Mouse (Mus musculus): Measurements from ENCODE around the gene Rxfp3. TPM values are rescaled to one million over a fixed set of nuclear protein-coding genes. Genes with fewer than 3 reads are reported as not detected.

The Rxfp3 gene
- polyA plus RNA-seq, 1 experiment = 0.03 TPM

DNA sequence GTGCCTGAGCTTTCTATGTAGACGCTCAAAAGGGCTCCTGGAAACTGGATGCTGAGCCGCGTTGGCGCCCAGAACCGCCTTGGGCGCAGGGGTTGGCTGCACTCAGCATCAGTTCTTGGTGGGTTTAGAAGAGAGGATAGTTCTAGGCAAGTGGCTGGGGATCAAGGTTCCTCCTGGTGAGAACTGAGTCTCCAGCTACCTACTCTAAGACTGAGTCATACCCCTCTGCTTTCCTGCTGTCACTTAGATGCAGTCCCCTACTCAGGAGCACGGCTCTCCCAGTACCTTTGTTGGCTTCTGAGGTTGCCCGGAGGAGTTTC is 455 bp downstream of the Rxfp3 start:
- Histone ChIP-seq H3K36me3 (ENCODE audit: control insufficient read depth, insufficient read depth, low read length) (no peaks in the 10 kb centered on the region), H3K4me1 (replicated peaks; ENCODE audit: control insufficient read depth, insufficient read depth, low read length) (no peaks in the 10 kb centered on the region), H3K4me3 (ENCODE audit: control insufficient read depth, insufficient read depth, low read length) (no peak overlapping the region), H3K27ac (ENCODE audit: control insufficient read depth, insufficient read depth, low read length) (no peak overlapping the region), H3K27me3 (ENCODE audit: control insufficient read depth, insufficient read depth, low read length) (no peaks in the 10 kb centered on the region; the same call in 1 of the 2 replicates)
- 15% methylated on average over 8 of the region's 8 CpGs for WGBS
- DNase-seq = no peak
- no peak for TF ChIP-seq CTCF (IDR thresholded peaks at IDR 0.05; ENCODE audit: borderline replicate concordance, control insufficient read depth, extremely low read depth, insufficient read depth, low read length, poor library complexity)
- no peak for TF ChIP-seq POLR2A (IDR thresholded peaks at IDR 0.05; ENCODE audit: control insufficient read depth, extremely low read depth, insufficient read depth, low read length, poor library complexity)

- DNase-seq = no peak
- H3K36me3 ChIP-seq (ENCODE audit: control insufficient read depth, insufficient read depth, low read length) = no peaks in the 10 kb centered on the region
- 6% methylated on average over 49 of the region's 49 CpGs for WGBS
- TF ChIP-seq CTCF (IDR thresholded peaks at IDR 0.05; ENCODE audit: borderline replicate concordance, control insufficient read depth, extremely low read depth, insufficient read depth, low read length, poor library complexity) (no peak), POLR2A (IDR thresholded peaks at IDR 0.05; ENCODE audit: control insufficient read depth, extremely low read depth, insufficient read depth, low read length, poor library complexity) (no peak)
- H3K4me1 ChIP-seq (replicated peaks; ENCODE audit: control insufficient read depth, insufficient read depth, low read length) = no peaks in the 10 kb centered on the region
- no peak overlapping the region for H3K4me3 ChIP-seq (ENCODE audit: control insufficient read depth, insufficient read depth, low read length)
- H3K27ac ChIP-seq (ENCODE audit: control insufficient read depth, insufficient read depth, low read length) = no peak overlapping the region
- no peaks in the 10 kb centered on the region; the same call in 1 of the 2 replicates for H3K27me3 ChIP-seq (ENCODE audit: control insufficient read depth, insufficient read depth, low read length)
Observed at GRCm38 (mm10) chr15:11036535-11037375, 1.0 kb downstream of the Rxfp3 start.

DNA sequence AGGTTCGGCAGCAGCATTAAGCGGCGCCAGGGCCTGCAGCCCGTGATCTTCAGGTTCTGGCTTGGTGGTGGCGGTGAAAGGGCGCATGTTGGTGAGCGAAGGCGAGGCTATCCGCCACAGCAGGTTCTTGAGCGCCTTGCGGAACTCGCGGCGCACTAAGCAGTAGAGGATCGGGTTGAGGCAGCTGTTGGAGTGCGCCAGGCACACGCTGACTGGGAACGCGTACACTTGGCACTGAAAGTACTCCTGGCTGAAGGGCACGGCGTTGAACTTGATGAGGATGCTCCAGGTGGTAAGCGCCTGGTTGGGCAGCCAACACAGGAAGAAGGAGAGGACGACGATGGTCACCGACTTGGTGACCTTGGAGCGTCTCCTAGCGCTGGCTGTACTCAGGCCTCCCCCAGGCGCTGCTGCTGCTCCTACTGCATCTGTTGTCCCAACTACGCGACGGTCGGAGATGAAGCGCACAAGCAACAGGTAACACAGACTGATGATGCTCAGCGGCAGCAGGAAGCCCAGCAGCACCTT is 1.8 kb downstream of the Rxfp3 start:
- H3K4me3 ChIP-seq (ENCODE audit: control insufficient read depth, insufficient read depth, low read length) = no peak overlapping the region
- no peaks in the 10 kb centered on the region for H3K36me3 ChIP-seq (ENCODE audit: control insufficient read depth, insufficient read depth, low read length)
- no peak for TF ChIP-seq POLR2A (IDR thresholded peaks at IDR 0.05; ENCODE audit: control insufficient read depth, extremely low read depth, insufficient read depth, low read length, poor library complexity)
- no peak for TF ChIP-seq CTCF (IDR thresholded peaks at IDR 0.05; ENCODE audit: borderline replicate concordance, control insufficient read depth, extremely low read depth, insufficient read depth, low read length, poor library complexity)
- H3K27ac ChIP-seq (ENCODE audit: control insufficient read depth, insufficient read depth, low read length) = no peak overlapping the region
- no peak for DNase-seq
- H3K4me1 ChIP-seq (replicated peaks; ENCODE audit: control insufficient read depth, insufficient read depth, low read length) = no peaks in the 10 kb centered on the region
- WGBS = 8% methylated on average over 34 of the region's 34 CpGs
- H3K27me3 ChIP-seq (ENCODE audit: control insufficient read depth, insufficient read depth, low read length) = no peaks in the 10 kb centered on the region; the same call in 1 of the 2 replicates

DNA sequence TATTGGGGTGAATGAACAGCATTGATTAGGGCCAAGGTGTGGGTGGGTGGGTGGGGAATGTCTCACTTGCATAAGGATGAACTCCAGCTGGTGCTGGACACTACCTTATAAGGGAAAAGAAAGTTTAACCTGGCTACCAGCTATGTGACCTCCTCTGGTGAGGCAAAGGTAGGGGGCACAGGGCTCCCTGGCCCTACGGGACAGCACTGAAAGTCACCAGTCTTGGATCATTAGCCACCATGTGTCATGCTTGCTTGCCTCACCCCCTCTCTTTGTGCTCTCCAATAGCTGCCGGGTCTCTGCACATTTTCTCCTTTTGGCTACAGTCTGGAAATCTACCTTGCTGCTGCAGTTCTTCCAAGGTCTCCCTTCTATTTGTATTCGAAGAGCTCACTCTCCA is 7.6 kb downstream of the Rxfp3 start:
- H3K36me3 ChIP-seq (ENCODE audit: control insufficient read depth, insufficient read depth, low read length) = no peaks in the 10 kb centered on the region
- no peak for TF ChIP-seq POLR2A (IDR thresholded peaks at IDR 0.05; ENCODE audit: control insufficient read depth, extremely low read depth, insufficient read depth, low read length, poor library complexity)
- no peak for TF ChIP-seq CTCF (IDR thresholded peaks at IDR 0.05; ENCODE audit: borderline replicate concordance, control insufficient read depth, extremely low read depth, insufficient read depth, low read length, poor library complexity)
- H3K4me3 ChIP-seq (ENCODE audit: control insufficient read depth, insufficient read depth, low read length) = no peak overlapping the region
- no peaks in the 10 kb centered on the region for H3K4me1 ChIP-seq (replicated peaks; ENCODE audit: control insufficient read depth, insufficient read depth, low read length)
- H3K27me3 ChIP-seq (ENCODE audit: control insufficient read depth, insufficient read depth, low read length) = no peaks in the 10 kb centered on the region; the same call in 1 of the 2 replicates
- WGBS = 89% methylated on average over 3 of the region's 3 CpGs
- DNase-seq = no peak
- no peak overlapping the region for H3K27ac ChIP-seq (ENCODE audit: control insufficient read depth, insufficient read depth, low read length)

- no peaks in the 10 kb centered on the region for H3K27me3 ChIP-seq (ENCODE audit: control insufficient read depth, insufficient read depth, low read length)
- DNase-seq = no peak
- H3K4me3 ChIP-seq (ENCODE audit: control insufficient read depth, insufficient read depth, low read length) = no peak overlapping the region
- WGBS = 85% methylated on average over 4 of the region's 4 CpGs
- no peak for TF ChIP-seq POLR2A (IDR thresholded peaks at IDR 0.05; ENCODE audit: control insufficient read depth, extremely low read depth, insufficient read depth, low read length, poor library complexity)
- TF ChIP-seq CTCF (IDR thresholded peaks at IDR 0.05; ENCODE audit: borderline replicate concordance, control insufficient read depth, extremely low read depth, insufficient read depth, low read length, poor library complexity) = no peak
- no peaks in the 10 kb centered on the region for H3K36me3 ChIP-seq (ENCODE audit: control insufficient read depth, insufficient read depth, low read length)
- H3K4me1 ChIP-seq (replicated peaks; ENCODE audit: control insufficient read depth, insufficient read depth, low read length) = no peaks in the 10 kb centered on the region
- no peak overlapping the region for H3K27ac ChIP-seq (ENCODE audit: control insufficient read depth, insufficient read depth, low read length)
Observed at GRCm38 (mm10) chr15:11026801-11027561, 10.8 kb downstream of the Rxfp3 start.

- TF ChIP-seq POLR2A (IDR thresholded peaks at IDR 0.05; ENCODE audit: control insufficient read depth, extremely low read depth, insufficient read depth, low read length, poor library complexity) = no peak
- TF ChIP-seq CTCF (IDR thresholded peaks at IDR 0.05; ENCODE audit: borderline replicate concordance, control insufficient read depth, extremely low read depth, insufficient read depth, low read length, poor library complexity) = no peak
- H3K27me3 ChIP-seq (ENCODE audit: control insufficient read depth, insufficient read depth, low read length) = no peaks in the 10 kb centered on the region
- H3K27ac ChIP-seq (ENCODE audit: control insufficient read depth, insufficient read depth, low read length) = no peak overlapping the region
- H3K4me1 ChIP-seq (replicated peaks; ENCODE audit: control insufficient read depth, insufficient read depth, low read length) = no peaks in the 10 kb centered on the region
- H3K4me3 ChIP-seq (ENCODE audit: control insufficient read depth, insufficient read depth, low read length) = no peak overlapping the region
- 74% methylated on average over 2 of the region's 2 CpGs for WGBS
- H3K36me3 ChIP-seq (ENCODE audit: control insufficient read depth, insufficient read depth, low read length) = no peaks in the 10 kb centered on the region
- DNase-seq = no peak
Observed at GRCm38 (mm10) chr15:11014931-11015330, 22.9 kb downstream of the Rxfp3 start.
